Mouse (Mus musculus) brown adipose tissue, adult 24 weeks (tissue): ENCODE measurements around the gene Ccr1l1. TPM values are rescaled to one million over a fixed set of nuclear protein-coding genes. Genes with fewer than 3 reads are reported as not detected.
"Not testable (repeated sequence)": the region's sequence is repeated elsewhere in the genome, so short reads cannot be mapped to it uniquely, and the experiment has no call there.

Source experiments
- H3K27ac ChIP-seq: fragments of 200-500 bp; replicated peaks from 2 replicates; pipeline ENCODE4 v1.5.1; 2012; ENCODE audit warnings: low read depth, mild to moderate bottlenecking, low read length
- H3K4me1 ChIP-seq: fragments of 200-500 bp; 2 replicates; pipeline ENCODE4 v1.6.1; 2012; ENCODE audit warnings: low read length, mixed read lengths; ENCODE audit not compliant: control insufficient read depth, insufficient read depth, insufficient read length
- H3K4me3 ChIP-seq: fragments of 200-500 bp; 2 replicates; pipeline ENCODE4 v1.5.1; 2012; ENCODE audit warnings: low read depth, mild to moderate bottlenecking, low read length, moderate library complexity; ENCODE audit not compliant: insufficient read depth
- polyA plus RNA-seq: library from polyadenylated mRNA; stranded (reverse); fragments of >200 nt; gene quantifications from 2 replicates; pipeline ENCODE4 v1.2.4, GENCODE M21; 2012; ENCODE audit not compliant: missing spikeins, insufficient read depth, insufficient read length

The Ccr1l1 gene
- not detected in 2 replicates for polyA plus RNA-seq

GRCm38 (mm10) chr9:123978308-123978707 is at the start of gene Ccr1l1:
Gene Ccr1l1, minus strand, starts transcription at chr9:123978408.
- no peaks in the 10 kb centered on the region for H3K4me1 ChIP-seq
- no peak within 1 kb of the TSS for H3K27ac ChIP-seq
- no peak within 1 kb of the TSS for H3K4me3 ChIP-seq

DNA sequence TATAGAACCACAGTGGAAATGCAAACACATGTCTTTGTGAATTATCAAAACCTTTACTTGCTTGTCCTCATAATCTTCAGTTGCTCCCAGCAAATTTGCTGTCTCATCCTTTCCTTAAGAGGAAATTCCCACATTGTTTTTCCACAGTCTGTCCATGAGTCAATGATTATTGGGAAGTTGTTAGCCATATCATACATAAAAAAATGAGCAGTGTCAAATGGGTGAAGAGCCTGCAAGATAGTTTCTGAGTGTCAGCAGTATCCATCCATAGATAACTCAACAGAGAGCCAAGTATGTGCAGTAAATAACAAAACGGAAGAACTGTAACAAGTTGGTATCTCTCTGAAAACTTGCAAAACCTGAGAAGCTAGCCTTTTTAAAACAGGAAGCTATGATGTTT is 43.5 kb upstream of the Ccr1l1 start, which contains the start of gene Ccr3:
Gene Ccr3 (plus strand): TSS at position 301 of the 400 bp plus-strand sequence.
- Histone ChIP-seq H3K27ac (no peak within 1 kb of the TSS), H3K4me1 (no peaks in the 10 kb centered on the region), H3K4me3 (no peak within 1 kb of the TSS)

- Histone ChIP-seq H3K4me3 (no peak overlapping the region), H3K27ac (no peak overlapping the region), H3K4me1 (no peaks in the 10 kb centered on the region)
Measured at GRCm38 (mm10) chr9:124019887-124020286, 41.7 kb upstream of the Ccr1l1 start.

DNA sequence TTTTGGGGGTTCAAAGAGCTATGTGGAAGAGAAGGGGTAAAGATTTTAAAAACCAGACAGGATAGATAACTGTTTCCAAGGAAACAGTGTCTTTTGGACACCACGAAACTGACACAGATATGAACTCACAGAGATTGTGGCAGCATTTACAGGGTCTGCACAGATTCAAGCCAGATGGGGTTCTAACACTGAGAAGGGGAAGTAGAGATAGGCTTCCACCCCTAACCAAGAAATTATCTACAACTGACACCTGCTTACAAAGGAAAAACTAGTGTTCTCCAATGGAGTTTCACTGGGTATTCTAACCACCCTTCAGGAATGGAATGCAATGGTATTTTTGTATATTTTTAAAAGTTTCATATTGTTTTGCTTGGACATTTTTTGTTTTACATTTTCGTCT is 37.8 kb upstream of the Ccr1l1 start:
- Histone ChIP-seq H3K27ac (no peak overlapping the region), H3K4me3 (no peak overlapping the region), H3K4me1 (no peaks in the 10 kb centered on the region)

- Histone ChIP-seq H3K27ac (no peak overlapping the region), H3K4me1 (no peaks in the 10 kb centered on the region), H3K4me3 (no peak overlapping the region)
Measured at GRCm38 (mm10) chr9:124014985-124015652, 36.9 kb upstream of the Ccr1l1 start.

DNA sequence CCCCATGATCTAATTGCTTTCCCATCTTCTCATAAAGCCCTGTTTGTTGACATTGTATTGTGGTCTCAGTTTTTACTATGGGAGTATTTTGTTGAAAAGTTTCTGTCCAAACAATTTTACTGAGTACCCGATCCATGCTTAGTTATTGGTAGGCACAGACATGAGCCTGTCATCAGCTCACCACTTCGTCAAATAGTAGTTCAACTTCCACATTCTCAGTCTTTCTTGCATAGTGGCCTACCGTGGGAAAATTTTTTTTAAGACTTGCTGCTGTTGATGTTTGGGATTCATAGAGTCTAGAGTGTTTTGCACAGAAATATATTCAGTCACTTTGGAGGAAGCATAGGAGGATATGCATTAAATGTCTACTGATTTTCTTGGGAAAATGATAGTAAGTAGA is 35.1 kb upstream of the Ccr1l1 start:
- Histone ChIP-seq H3K4me1 (no peaks in the 10 kb centered on the region), H3K4me3 (no peak overlapping the region), H3K27ac (no peak overlapping the region)

GRCm38 (mm10) chr9:124012691-124013090 is 34.5 kb upstream of the Ccr1l1 start:
- Histone ChIP-seq H3K4me3 (no peak overlapping the region), H3K4me1 (no peaks in the 10 kb centered on the region), H3K27ac (no peak overlapping the region)

GRCm38 (mm10) chr9:123999784-124000183 is 21.6 kb upstream of the Ccr1l1 start:
- Histone ChIP-seq H3K4me1 (no peaks in the 10 kb centered on the region), H3K27ac (no peak overlapping the region), H3K4me3 (no peak overlapping the region)

GRCm38 (mm10) chr9:123997719-123998118 is 19.5 kb upstream of the Ccr1l1 start:
- Histone ChIP-seq H3K4me1 (no peaks in the 10 kb centered on the region), H3K4me3 (no peak overlapping the region), H3K27ac (no peak overlapping the region)

- H3K4me3 ChIP-seq: no peak overlapping the region
- no peaks in the 10 kb centered on the region for H3K4me1 ChIP-seq
- no peak overlapping the region for H3K27ac ChIP-seq
Measured at GRCm38 (mm10) chr9:123991312-123991906, 13.2 kb upstream of the Ccr1l1 start.

- Histone ChIP-seq H3K4me3 (no peak overlapping the region), H3K4me1 (no peaks in the 10 kb centered on the region), H3K27ac (no peak overlapping the region)
Measured at GRCm38 (mm10) chr9:123989671-123990070, 11.5 kb upstream of the Ccr1l1 start.

- no peaks in the 10 kb centered on the region for H3K4me1 ChIP-seq
- H3K4me3 ChIP-seq: no peak overlapping the region
- no peak overlapping the region for H3K27ac ChIP-seq
Measured at GRCm38 (mm10) chr9:123986217-123986616, 8.0 kb upstream of the Ccr1l1 start.

DNA sequence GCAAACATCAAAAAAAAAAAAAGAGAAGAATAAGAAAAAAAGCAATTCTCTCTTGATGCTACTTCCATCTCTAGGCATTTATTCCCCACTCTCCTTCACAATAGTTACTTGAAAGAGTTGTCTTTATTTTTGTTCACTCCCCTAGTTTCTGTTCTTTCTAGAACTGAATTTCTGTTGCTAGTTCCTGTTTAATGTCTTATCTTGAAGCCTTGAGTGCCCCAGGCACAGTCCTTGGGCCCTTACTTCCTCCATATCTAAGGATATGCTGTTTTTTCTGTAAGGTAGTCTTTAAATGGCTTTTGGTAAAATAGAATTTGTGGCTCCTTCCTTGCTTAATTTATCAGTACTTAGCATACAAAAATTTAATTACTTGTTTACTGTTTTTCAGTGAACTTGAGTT is 6.7 kb upstream of the Ccr1l1 start:
- no peaks in the 10 kb centered on the region for H3K4me1 ChIP-seq
- no peak overlapping the region for H3K4me3 ChIP-seq
- no peak overlapping the region for H3K27ac ChIP-seq

GRCm38 (mm10) chr9:123982720-123983119 is 4.5 kb upstream of the Ccr1l1 start:
- Histone ChIP-seq H3K4me3 (no peak overlapping the region), H3K27ac (no peak overlapping the region), H3K4me1 (no peaks in the 10 kb centered on the region)

DNA sequence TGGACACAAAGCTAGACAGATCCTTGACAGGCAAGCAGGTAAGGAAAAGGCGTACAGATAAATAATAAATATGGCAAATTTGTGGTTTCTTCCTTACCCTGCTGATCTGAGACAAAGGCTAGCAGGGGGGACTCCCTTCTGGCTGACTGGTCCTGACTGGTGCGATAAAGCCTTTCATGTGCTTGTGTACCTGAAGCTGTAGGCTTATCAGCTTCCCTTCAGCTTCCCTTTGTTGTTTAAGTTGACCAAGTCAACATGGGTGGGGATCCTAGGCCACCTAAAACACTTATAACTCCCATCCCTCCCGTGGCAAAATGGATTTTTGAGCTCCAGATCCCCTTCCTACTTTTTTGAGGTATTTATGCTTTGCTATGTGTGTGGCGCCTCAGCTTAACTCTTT is 3.7 kb upstream of the Ccr1l1 start:
- Histone ChIP-seq H3K4me1 (no peaks in the 10 kb centered on the region), H3K4me3 (no peak overlapping the region), H3K27ac (no peak overlapping the region)

- H3K4me3 ChIP-seq, H3K4me1 ChIP-seq, H3K27ac ChIP-seq: not testable (repeated sequence)
Measured at GRCm38 (mm10) chr9:123980858-123981475, 2.8 kb upstream of the Ccr1l1 start.
